Mouse (Mus musculus) midbrain, embryonic 11.5 days (tissue): ENCODE results near the gene Fam131a. TPM values are rescaled to one million over a fixed set of nuclear protein-coding genes. Genes with fewer than 3 reads are reported as not detected.

Experiments
- ATAC-seq: fragments of 200-750 bp; cut with Nextera tagmentation; 2 replicates; pipeline ENCODE4 v1.8.0; 2017; ENCODE audit warnings: moderate TSS enrichment, moderate library complexity; ENCODE audit not compliant: low FRiP score
- DNase-seq: peaks from one replicate; pipeline ENCODE4 v3.0.0; 2015; ENCODE audit warnings: low spot score; ENCODE audit errors: missing footprints
- H3K27ac ChIP-seq: fragments of 300-500 bp; sonication (generic); 2 replicates; pipeline ENCODE4 v1.5.1; 2014; ENCODE audit warnings: low read depth, low read length
- H3K27me3 ChIP-seq: fragments of 300-500 bp; sonication (generic); 2 replicates; pipeline ENCODE4 v1.6.1; 2014; ENCODE audit warnings: mild to moderate bottlenecking, low read length, moderate library complexity, mixed read lengths; ENCODE audit not compliant: control insufficient read depth, insufficient read depth
- H3K36me3 ChIP-seq: fragments of 300-500 bp; sonication (generic); 2 replicates; pipeline ENCODE4 v1.6.1; 2014; ENCODE audit warnings: mild to moderate bottlenecking, low read length, moderate library complexity, mixed read lengths; ENCODE audit not compliant: control insufficient read depth, insufficient read depth
- H3K4me1 ChIP-seq: fragments of 300-500 bp; sonication (generic); 2 replicates; pipeline ENCODE4 v1.6.1; 2014; ENCODE audit warnings: low read length; ENCODE audit not compliant: control insufficient read depth, insufficient read depth
- H3K4me2 ChIP-seq: fragments of 300-500 bp; sonication (generic); 2 replicates; pipeline ENCODE4 v1.6.1; 2014; ENCODE audit warnings: mild to moderate bottlenecking, moderate library complexity
- H3K4me3 ChIP-seq: fragments of 300-500 bp; sonication (generic); 2 replicates; pipeline ENCODE4 v1.5.1; 2014; ENCODE audit warnings: low read depth, low read length
- H3K9ac ChIP-seq: fragments of 300-500 bp; sonication (generic); 2 replicates; pipeline ENCODE4 v1.6.1; 2014; ENCODE audit warnings: low read length
- H3K9me3 ChIP-seq: fragments of 300-500 bp; sonication (generic); 2 replicates; pipeline ENCODE4 v1.6.1; 2016; ENCODE audit warnings: low read length; ENCODE audit not compliant: control insufficient read depth
- WGBS: fragments of 180-500 bp; shearing (Covaris S2); extraction: QIAGEN DNeasy Blood & Tissue Kit; methylation state at CpG from one replicate; pipeline ENCODE4 v1.1.7; 2014; 5-methylcytosine and 5-hydroxymethylcytosine counted together
- polyA plus RNA-seq: library from polyadenylated mRNA; unstranded; fragments of >200 nt; fragmentation: Nextera tagmentation; extraction: Ambion mirVana; gene quantifications from 2 replicates; pipeline ENCODE4 v1.2.1, GENCODE M21; 2014

The Fam131a gene
- polyA plus RNA-seq, 1 experiment from 2014 or later = 12.5 TPM

GRCm38 (mm10) chr16:20712190-20712589 is 19.1 kb downstream of the Fam131a start:
- DNase-seq = no peak
- Histone ChIP-seq H3K27me3 (no peaks in the 10 kb centered on the region), H3K4me3 (no peak overlapping the region), H3K4me1 (peaks cover 20% of the 10 kb centered on the region), H3K36me3 (peaks cover 5% of the 10 kb centered on the region; the same call in 1 of the 2 replicates), H3K27ac (no peak overlapping the region), H3K4me2 (no peak overlapping the region), H3K9me3 (no peaks in the 10 kb centered on the region), H3K9ac (no peak overlapping the region)
- WGBS = 78% methylated on average over 9 of the region's 9 CpGs
- no peak for ATAC-seq

DNA sequence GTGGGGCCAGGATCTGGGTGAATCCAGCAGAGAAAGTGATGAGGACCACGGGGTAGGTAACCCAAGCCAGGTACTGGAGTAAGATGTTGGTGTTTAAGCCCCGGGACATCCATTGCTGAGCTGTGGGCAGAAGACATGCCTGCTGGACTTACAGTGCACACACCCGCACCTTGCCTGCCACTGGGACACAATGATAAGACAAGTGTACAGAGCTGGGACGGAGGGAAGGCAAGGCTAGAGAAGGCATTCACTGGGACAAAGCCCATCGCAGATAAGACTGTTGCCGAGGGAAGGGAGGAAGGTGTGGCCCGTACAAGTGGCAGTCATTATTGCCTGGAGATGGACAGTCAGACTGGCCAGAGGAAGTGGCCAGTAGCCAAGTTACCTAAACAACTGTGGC is 19.8 kb downstream of the Fam131a start:
- Histone ChIP-seq H3K9me3 (no peaks in the 10 kb centered on the region), H3K27ac (no peak overlapping the region), H3K4me1 (peaks cover 20% of the 10 kb centered on the region), H3K4me3 (no peak overlapping the region), H3K36me3 (peaks cover 3% of the 10 kb centered on the region; the same call in 1 of the 2 replicates), H3K27me3 (no peaks in the 10 kb centered on the region), H3K4me2 (no peak overlapping the region), H3K9ac (no peak overlapping the region)
- 90% methylated on average over 7 of the region's 7 CpGs for WGBS
- ATAC-seq (no peak), DNase-seq (no peak)

- peaks cover 27% of the 10 kb centered on the region for H3K4me1 ChIP-seq
- H3K27ac ChIP-seq = no peak overlapping the region
Observed at GRCm38 (mm10) chr16:20714307-20715080, 21.5 kb downstream of the Fam131a start.

GRCm38 (mm10) chr16:20715161-20715560 is 22.1 kb downstream of the Fam131a start:
- 62% methylated on average over 2 of the region's 2 CpGs for WGBS
- peak overlapping the region; percentile 60 for H3K4me3 ChIP-seq
- DNase-seq (no peak), ATAC-seq (no peak)
- no peaks in the 10 kb centered on the region for H3K9me3 ChIP-seq
- H3K36me3 ChIP-seq = peaks cover 3% of the 10 kb centered on the region; the same call in 1 of the 2 replicates
- no peak overlapping the region for H3K27ac ChIP-seq
- H3K27me3 ChIP-seq = no peaks in the 10 kb centered on the region
- H3K9ac ChIP-seq = peak overlapping the region; percentile 80
- peak overlapping the region; percentile 73 for H3K4me2 ChIP-seq
- peaks cover 27% of the 10 kb centered on the region for H3K4me1 ChIP-seq

More at GRCm38 (mm10) chr16:20714307-20715080, 21.5 kb downstream of the Fam131a start:
- Histone ChIP-seq H3K27me3 (no peaks in the 10 kb centered on the region), H3K9ac (peak overlapping the region; percentile 80), H3K36me3 (peaks cover 3% of the 10 kb centered on the region; the same call in 1 of the 2 replicates), H3K4me2 (peak overlapping the region; percentile 73), H3K4me3 (peak overlapping the region; percentile 60), H3K9me3 (no peaks in the 10 kb centered on the region)
- ATAC-seq (no peak), DNase-seq (no peak)
- WGBS = 32% methylated on average over 11 of the region's 11 CpGs

- ATAC-seq (no peak), DNase-seq (no peak)
- Histone ChIP-seq H3K36me3 (no peaks in the 10 kb centered on the region), H3K9me3 (no peaks in the 10 kb centered on the region), H3K4me3 (peak overlapping the region; percentile 60), H3K4me2 (peak overlapping the region; percentile 73), H3K9ac (peak overlapping the region; percentile 80), H3K27ac (peak overlapping the region; percentile 82), H3K27me3 (no peaks in the 10 kb centered on the region), H3K4me1 (peaks cover 27% of the 10 kb centered on the region)
- WGBS = 2% methylated on average over 12 of the region's 12 CpGs
Observed at GRCm38 (mm10) chr16:20715566-20715965, 22.5 kb downstream of the Fam131a start.

DNA sequence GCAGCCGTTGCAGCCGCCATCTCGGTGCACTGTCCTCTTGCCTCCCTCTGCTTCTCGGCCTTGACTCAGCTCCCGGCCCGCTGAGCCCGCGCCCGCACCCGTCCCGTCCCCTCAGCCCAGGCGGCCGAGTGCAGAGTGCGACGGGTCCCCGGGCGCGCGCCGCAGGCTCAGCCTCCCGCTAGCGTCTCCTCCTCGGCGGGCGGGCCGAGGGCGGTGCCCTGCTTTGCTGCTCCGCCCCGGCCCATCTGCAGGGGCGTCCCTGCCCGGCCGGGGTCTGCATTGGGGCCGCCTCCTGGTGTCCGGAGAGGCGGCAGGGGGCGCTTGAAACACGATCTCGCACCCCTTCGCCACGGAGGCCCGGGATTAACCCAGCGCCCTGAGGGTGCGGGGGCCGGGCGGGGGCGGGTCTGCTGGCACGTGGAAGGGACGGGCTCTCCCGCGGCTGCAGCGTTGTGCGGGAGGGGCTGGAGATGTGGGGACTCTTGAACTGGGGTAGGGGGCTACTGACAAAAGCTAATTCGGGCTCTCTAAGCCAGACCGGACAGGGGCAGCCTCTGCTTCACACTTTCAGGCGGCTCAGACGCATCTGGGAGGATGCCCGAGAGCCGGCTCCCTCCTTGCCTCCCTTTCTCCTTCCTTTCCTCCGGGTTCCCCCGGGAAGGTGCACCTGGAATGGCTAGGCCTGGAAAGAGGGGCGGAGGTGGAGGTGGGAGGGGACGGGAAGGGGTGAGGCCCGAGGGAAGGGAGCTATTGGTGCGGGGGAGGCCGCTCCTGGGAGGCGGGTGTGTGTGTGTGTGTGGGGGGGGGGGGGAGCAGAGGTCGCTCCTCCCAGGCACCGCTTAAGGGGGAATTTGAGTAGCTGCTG is 23.2 kb downstream of the Fam131a start:
- H3K9ac ChIP-seq = peak overlapping the region; percentile 80
- peak overlapping the region; percentile 73 for H3K4me2 ChIP-seq
- peak overlapping the region; percentile 82 for H3K27ac ChIP-seq
- WGBS = under 1% methylated on average over 54 of the region's 68 CpGs
- no peaks in the 10 kb centered on the region for H3K27me3 ChIP-seq
- no peaks in the 10 kb centered on the region for H3K36me3 ChIP-seq
- H3K4me3 ChIP-seq = peak overlapping the region; percentile 60
- DNase-seq (peak; percentile 98), ATAC-seq (peak; percentile 91)
- no peaks in the 10 kb centered on the region for H3K9me3 ChIP-seq
- H3K4me1 ChIP-seq = peaks cover 27% of the 10 kb centered on the region

DNA sequence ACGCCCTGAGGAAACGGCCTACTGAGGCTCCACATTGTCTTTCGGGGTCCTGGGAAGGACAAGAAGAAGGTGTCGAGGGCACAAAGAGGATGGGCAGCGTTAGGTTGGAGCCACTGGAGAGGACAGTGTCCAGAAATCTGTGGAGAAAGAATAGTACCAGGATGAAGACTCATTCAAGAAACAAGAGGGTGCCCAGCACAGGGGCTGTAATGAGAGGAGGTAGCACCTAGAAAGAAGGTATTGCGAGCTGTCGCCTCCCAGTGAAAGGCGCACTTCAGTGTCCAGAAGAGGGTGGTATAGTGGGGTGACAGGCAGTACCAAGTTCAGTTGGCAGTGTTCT is 23.8 kb downstream of the Fam131a start:
- ATAC-seq = no peak
- Histone ChIP-seq H3K4me2 (peak overlapping the region; percentile 73), H3K27me3 (no peaks in the 10 kb centered on the region), H3K9me3 (no peaks in the 10 kb centered on the region), H3K9ac (peak overlapping the region; percentile 80), H3K27ac (peak overlapping the region; percentile 82), H3K4me3 (peak overlapping the region; percentile 60), H3K4me1 (peaks cover 27% of the 10 kb centered on the region), H3K36me3 (peaks cover 2% of the 10 kb centered on the region; the same call in 1 of the 2 replicates)
- peak; percentile 96 for DNase-seq
- 1% methylated on average over 8 of the region's 8 CpGs for WGBS

GRCm38 (mm10) chr16:20717181-20717977 is 24.3 kb downstream of the Fam131a start, which contains the start of the genes Polr2h and Clcn2:
TSS of gene Polr2h (plus strand) at chr16:20717665.
TSS of gene Clcn2 (minus strand) at chr16:20717746.
- Histone ChIP-seq H3K4me1 (peaks cover 27% of the 10 kb centered on the region), H3K27me3 (no peaks in the 10 kb centered on the region), H3K9me3 (no peaks in the 10 kb centered on the region), H3K27ac (peak within 1 kb of the TSS; percentile 82), H3K4me2 (peak within 1 kb of the TSS; percentile 73), H3K4me3 (peak within 1 kb of the TSS; percentile 60), H3K9ac (peak within 1 kb of the TSS; percentile 80), H3K36me3 (peaks cover 2% of the 10 kb centered on the region; the same call in 1 of the 2 replicates)
- WGBS = under 1% methylated on average over 62 of the region's 62 CpGs
- ATAC-seq = peak; percentile 79
- DNase-seq = peak; percentile 98
